Mouse (Mus musculus) heart, embryonic 15.5 days (tissue): Measurements from ENCODE around the gene Lrch2. TPM values are rescaled to one million over a fixed set of nuclear protein-coding genes. Genes with fewer than 3 reads are reported as not detected.

Experiments
- ATAC-seq: fragments of 200-750 bp; cut with Nextera tagmentation; replicated peaks from 2 replicates; pipeline ENCODE4 v1.8.0; 2017; ENCODE audit warnings: low read depth, moderate TSS enrichment; ENCODE audit not compliant: insufficient number of reproducible peaks, insufficient read depth, low FRiP score
- H3K27ac ChIP-seq: fragments of 300-500 bp; sonication (generic); 2 replicates; pipeline ENCODE4 v1.5.1; 2015; ENCODE audit warnings: mild to moderate bottlenecking, inconsistent platforms
- H3K27me3 ChIP-seq: fragments of 300-500 bp; sonication (generic); 2 replicates; pipeline ENCODE4 v1.6.1; 2015; ENCODE audit warnings: inconsistent platforms
- H3K36me3 ChIP-seq: fragments of 300-500 bp; sonication (generic); 2 replicates; pipeline ENCODE4 v1.6.1; 2015; ENCODE audit warnings: mild to moderate bottlenecking, inconsistent platforms
- H3K4me1 ChIP-seq: fragments of 300-500 bp; sonication (generic); replicated peaks from 2 replicates; pipeline ENCODE4 v1.6.1; 2015; ENCODE audit warnings: inconsistent platforms
- H3K4me2 ChIP-seq: fragments of 300-500 bp; sonication (generic); 2 replicates; pipeline ENCODE4 v1.6.1; 2015; ENCODE audit warnings: inconsistent platforms, mild to moderate bottlenecking, moderate library complexity
- H3K4me3 ChIP-seq: fragments of 300-500 bp; sonication (generic); 2 replicates; pipeline ENCODE4 v1.5.1; 2015; ENCODE audit warnings: mild to moderate bottlenecking, inconsistent platforms
- H3K9ac ChIP-seq: fragments of 300-500 bp; sonication (generic); 2 replicates; pipeline ENCODE4 v1.6.1; 2015; ENCODE audit warnings: mild to moderate bottlenecking, inconsistent platforms
- H3K9me3 ChIP-seq: fragments of 300-500 bp; sonication (generic); replicated peaks from 2 replicates; pipeline ENCODE4 v1.6.1; 2016; ENCODE audit warnings: inconsistent platforms
- WGBS: fragments of 180-500 bp; shearing (Covaris S2); methylation state at CpG from one replicate; pipeline ENCODE4 v1.1.7; 2015; ENCODE audit warnings: mixed read lengths; 5-methylcytosine and 5-hydroxymethylcytosine counted together
- polyA plus RNA-seq: library from polyadenylated mRNA; unstranded; fragments of >200 nt; fragmentation: Nextera tagmentation; extraction: Ambion mirVana; gene quantifications from 2 replicates; pipeline ENCODE4 v1.2.1, GENCODE M21; 2015

Gene Lrch2
- polyA plus RNA-seq, 1 experiment from 2014 or later: 2.1 TPM

GRCm38 (mm10) chrX:147429753-147430152 is 124.1 kb downstream of the Lrch2 start:
- H3K4me1 ChIP-seq: no peaks in the 10 kb centered on the region
- ATAC-seq: no peak
- no peak overlapping the region for H3K27ac ChIP-seq
- H3K36me3 ChIP-seq: no peaks in the 10 kb centered on the region
- no peak overlapping the region for H3K4me2 ChIP-seq
- no peaks in the 10 kb centered on the region for H3K27me3 ChIP-seq
- no peaks in the 10 kb centered on the region for H3K9me3 ChIP-seq
- WGBS: 39% methylated on average over 1 of the region's 1 CpGs
- H3K9ac ChIP-seq: no peak overlapping the region
- H3K4me3 ChIP-seq: no peak overlapping the region

GRCm38 (mm10) chrX:147429129-147429528 is 124.8 kb downstream of the Lrch2 start, which contains the start of gene Il13ra2:
Gene Il13ra2, minus strand, starts transcription at chrX:147429192.
- Histone ChIP-seq H3K4me1 (no peaks in the 10 kb centered on the region), H3K9ac (no peak within 1 kb of the TSS), H3K27ac (no peak within 1 kb of the TSS), H3K36me3 (no peaks in the 10 kb centered on the region), H3K4me3 (no peak within 1 kb of the TSS), H3K4me2 (no peak within 1 kb of the TSS), H3K9me3 (no peaks in the 10 kb centered on the region), H3K27me3 (no peaks in the 10 kb centered on the region)
- no peak for ATAC-seq
- WGBS: 37% methylated on average over 1 of the region's 1 CpGs

Other genes starting within 250 kb of the Lrch2 start
- not detected in 2 replicates for gene Il13ra2, start 124.9 kb downstream of the Lrch2 start, polyA plus RNA-seq
- gene Vmn1r239-ps, start 100.4 kb downstream of the Lrch2 start, polyA plus RNA-seq: not detected in 2 replicates
- gene Gm15128, start 211.9 kb upstream of the Lrch2 start, polyA plus RNA-seq: not detected in 2 replicates